Mouse (Mus musculus) CH12.LX (cell line): ENCODE results near the gene Tspan33.

Experiments used
- CHD1 ChIP-seq: IDR thresholded peaks from 2 replicates; pipeline ENCODE4 v1.6.1; 2012; ENCODE audit warnings: low read depth, low read length, improper control_type of control experiment, inconsistent platforms
- CTCF ChIP-seq, 2 experiments: IDR thresholded peaks in 1 of 2; conservative IDR thresholded peaks in 1 of 2; 2 replicates each; pipeline ENCODE4 v1.5.1; 2011 to 2012; ENCODE audit warnings: low read depth in 2 of 2, low read length in 2 of 2, improper control_type of control experiment in 1 of 2, inconsistent platforms in 1 of 2, mild to moderate bottlenecking in 1 of 2, moderate library complexity in 1 of 2
- IRF4 ChIP-seq: IDR thresholded peaks from 2 replicates; pipeline ENCODE4 v1.6.1; 2014; ENCODE audit warnings: low read depth, mild to moderate bottlenecking, inconsistent platforms, low read length, improper control_type of control experiment
- MEF2A ChIP-seq: IDR thresholded peaks from 2 replicates; pipeline ENCODE4 v1.6.1; 2014; ENCODE audit warnings: low read depth, mild to moderate bottlenecking, inconsistent platforms, low read length, improper control_type of control experiment, borderline replicate concordance
- MXI1 ChIP-seq: IDR thresholded peaks from 2 replicates; pipeline ENCODE4 v1.6.1; 2011; ENCODE audit warnings: mild to moderate bottlenecking, low read depth, low read length, improper control_type of control experiment
- MYC ChIP-seq: IDR thresholded peaks from 2 replicates; pipeline ENCODE4 v1.6.1; 2011; ENCODE audit warnings: low read depth, mild to moderate bottlenecking, improper control_type of control experiment, low read length
- POLR2A ChIP-seq: IDR thresholded peaks from 2 replicates; pipeline ENCODE4 v1.6.1; 2011; ENCODE audit warnings: low read depth, mild to moderate bottlenecking, improper control_type of control experiment, low read length
- RAD21 ChIP-seq: IDR thresholded peaks from 2 replicates; pipeline ENCODE4 v1.6.1; 2011; ENCODE audit warnings: low read depth, mild to moderate bottlenecking, low read length, improper control_type of control experiment, moderate library complexity
- TBP ChIP-seq: conservative IDR thresholded peaks from 2 replicates; pipeline ENCODE4 v1.6.1; 2011; ENCODE audit warnings: low read depth, low read length, improper control_type of control experiment
- TCF12 ChIP-seq: IDR thresholded peaks from 2 replicates; pipeline ENCODE4 v1.6.1; 2014; ENCODE audit warnings: low read depth, mild to moderate bottlenecking, inconsistent platforms, low read length, improper control_type of control experiment
- USF1 ChIP-seq: IDR thresholded peaks from 2 replicates; pipeline ENCODE4 v1.6.1; 2014; ENCODE audit warnings: low read depth, mild to moderate bottlenecking, inconsistent platforms, low read length, improper control_type of control experiment
- ZC3H11A ChIP-seq: IDR thresholded peaks from 2 replicates; pipeline ENCODE4 v1.6.1; 2012; ENCODE audit warnings: low read depth, mild to moderate bottlenecking, inconsistent platforms, low read length, improper control_type of control experiment
- ZMIZ1 ChIP-seq: IDR thresholded peaks from 2 replicates; pipeline ENCODE4 v1.6.1; 2012; ENCODE audit warnings: low read depth, mild to moderate bottlenecking, inconsistent platforms, low read length, improper control_type of control experiment
- ZNF384 ChIP-seq: IDR thresholded peaks from 2 replicates; pipeline ENCODE4 v1.6.1; 2012; ENCODE audit warnings: low read depth, low read length, improper control_type of control experiment, inconsistent platforms

DNA sequence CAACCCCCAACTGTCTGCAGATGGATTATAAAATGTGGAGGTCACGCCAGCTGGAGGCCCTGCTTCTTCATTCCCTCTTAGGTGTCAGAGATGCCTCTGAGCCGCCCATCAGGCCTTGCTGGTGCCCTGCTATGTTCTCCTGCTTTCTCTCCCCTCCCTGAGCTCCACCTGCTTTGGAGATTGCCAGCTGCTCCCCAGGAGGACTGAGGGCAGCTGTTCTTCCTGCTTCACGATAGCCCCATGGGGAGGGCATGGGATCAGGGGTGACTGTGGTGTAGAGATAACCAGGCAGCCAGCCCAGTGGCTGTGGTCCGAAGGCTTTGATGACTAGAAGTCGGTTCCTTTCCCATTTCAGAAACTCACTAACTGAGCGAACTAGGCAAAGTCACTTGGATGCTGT lies 7.0 kb downstream of the Tspan33 start:
- TF ChIP-seq MYC (no peak), TBP (no peak), CTCF (conservative IDR thresholded peaks at IDR 0.05 in 1 of 2, IDR thresholded peaks at IDR 0.05 in 1 of 2; ENCODE audit: low read depth in 2 of 2, low read length in 2 of 2) (no peak), MXI1 (no peak), POLR2A (no peak), ZNF384 (no peak), TCF12 (no peak), ZC3H11A (no peak), RAD21 (no peak), IRF4 (no peak), CHD1 (no peak), MEF2A (no peak), USF1 (no peak), ZMIZ1 (no peak)
